Mouse (Mus musculus) right cerebral cortex, postnatal 14 days (tissue): ENCODE results near the gene Klhl2.
A peak's percentile ranks its signal among the peaks of the same experiment; 100 is the strongest.

Experiments used
- DNase-seq: peaks from one replicate; pipeline ENCODE4 v3.0.0; 2022

The Klhl2 gene

GRCm38 (mm10) chr8:64764075-64764474, 85.7 kb downstream of the Klhl2 start:
- no peak for DNase-seq

- no peak for DNase-seq
These were observed 87.1 kb downstream of the Klhl2 start for GRCm38 (mm10) chr8:64762751-64763150.

DNA sequence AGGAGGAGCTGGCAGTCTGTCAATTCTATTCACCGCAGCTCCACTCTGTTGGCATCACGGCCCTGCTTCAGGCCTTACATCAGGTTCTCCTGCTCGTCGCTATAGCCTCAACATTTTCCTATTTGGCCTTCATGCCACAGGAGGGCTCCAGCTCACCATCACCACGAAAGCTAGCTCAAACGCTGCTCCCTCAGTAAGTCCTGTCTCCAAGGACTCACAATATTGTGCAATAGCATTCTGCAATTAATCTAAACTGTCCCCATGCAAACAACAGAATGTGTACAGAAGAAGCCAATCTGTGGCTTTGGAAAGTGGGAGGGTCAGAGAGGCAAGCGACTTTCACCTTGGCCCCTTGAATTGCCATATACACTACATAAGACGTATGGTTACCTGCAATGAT, 88.4 kb downstream of the Klhl2 start:
- no peak for DNase-seq

- DNase-seq = no peak
These were observed 91.9 kb downstream of the Klhl2 start for GRCm38 (mm10) chr8:64757956-64758355.

GRCm38 (mm10) chr8:64746215-64747058, 103.4 kb downstream of the Klhl2 start:
- DNase-seq = no peak

DNA sequence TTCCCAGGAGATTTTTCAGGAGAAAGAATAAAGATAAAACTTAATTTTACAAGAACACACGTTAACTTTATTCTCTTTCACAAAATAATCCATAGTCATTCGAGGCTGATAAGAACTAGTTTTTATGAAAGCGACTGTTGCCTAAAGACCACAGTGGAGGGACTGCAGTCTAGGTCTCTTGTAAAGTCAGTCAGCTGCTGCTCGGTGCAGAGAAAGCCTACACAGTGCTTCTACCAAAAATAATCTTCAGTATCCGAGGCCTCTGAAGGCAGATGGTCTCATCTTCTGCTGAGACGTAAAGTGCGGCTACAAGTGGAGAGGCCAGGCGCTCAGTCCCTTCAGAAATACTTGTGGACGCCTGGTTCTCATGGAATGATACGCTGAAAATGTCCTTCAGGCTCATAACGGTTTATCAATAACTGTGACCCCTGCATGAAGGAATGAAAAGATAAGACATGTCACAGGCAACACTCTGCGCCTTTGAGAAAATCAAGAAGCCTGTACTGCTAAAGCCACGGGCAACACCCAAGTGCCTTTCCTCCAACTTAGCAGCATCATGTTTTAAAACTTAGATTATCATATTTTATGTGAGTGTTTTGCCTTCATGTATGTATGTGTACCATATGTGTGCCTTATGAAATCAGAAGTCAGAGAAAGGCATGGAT, 109.1 kb downstream of the Klhl2 start:
- DNase-seq = no peak

DNA sequence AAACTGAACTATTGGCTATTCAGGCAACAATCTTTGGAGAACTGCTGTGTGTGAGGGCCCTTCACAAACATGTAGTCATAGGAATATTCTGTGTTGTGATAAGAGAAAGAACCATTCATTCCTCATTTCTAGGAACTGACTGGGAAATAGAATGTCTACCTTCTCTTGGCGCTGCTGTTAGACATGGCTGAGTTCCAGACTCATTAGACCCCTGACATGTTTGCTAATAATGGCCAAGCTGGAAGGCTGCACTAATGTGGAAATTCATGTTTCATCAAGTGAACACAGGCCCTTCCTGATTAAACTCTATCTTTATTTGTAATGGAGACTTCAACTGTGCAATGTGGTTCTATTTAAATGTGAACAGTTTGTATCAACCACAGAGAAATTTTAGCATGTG, 110.9 kb downstream of the Klhl2 start:
- DNase-seq = no peak

- no peak for DNase-seq
These were observed 113.0 kb downstream of the Klhl2 start for GRCm38 (mm10) chr8:64736767-64737323.

GRCm38 (mm10) chr8:64735161-64735560, 114.7 kb downstream of the Klhl2 start:
- no peak for DNase-seq

DNA sequence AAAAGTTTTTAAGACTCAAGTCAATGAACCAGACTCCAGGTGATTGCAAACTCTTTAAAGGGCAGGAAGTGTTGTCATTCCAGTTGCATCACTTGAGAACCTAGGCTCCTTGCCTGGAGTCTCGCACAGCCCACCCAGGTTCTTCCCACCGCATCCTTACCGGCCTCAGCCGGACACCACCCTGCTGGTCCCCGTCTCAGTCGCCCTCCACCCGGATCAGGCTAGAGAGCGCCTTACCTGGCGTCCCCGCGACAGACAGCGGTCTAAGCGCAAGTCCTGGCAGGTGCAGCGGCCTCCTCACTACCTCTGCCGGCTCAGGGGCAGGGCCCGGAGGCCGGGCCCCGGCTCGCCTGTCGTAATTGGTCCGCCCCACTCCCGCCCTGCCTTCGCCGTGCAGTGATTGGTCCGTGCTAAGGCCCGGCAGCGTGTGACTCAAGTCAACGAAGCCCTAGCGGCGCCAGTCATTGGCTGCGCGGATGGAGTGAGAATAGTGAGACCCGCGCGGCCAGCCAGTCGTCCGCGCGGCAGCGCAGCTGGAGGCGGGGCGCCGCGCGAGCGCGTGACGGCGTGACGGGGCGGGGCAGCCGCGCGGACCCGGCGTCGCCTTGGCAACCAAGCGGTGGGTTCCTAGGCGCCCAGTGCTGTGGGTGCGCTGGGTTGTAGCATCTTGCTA, 116.4 kb downstream of the Klhl2 start, which contains the start of gene Msmo1:
TSS of gene Msmo1 (minus strand) at position 522 of the 673 bp plus-strand sequence.
- peak; percentile 98 for DNase-seq

GRCm38 (mm10) chr8:64732596-64732995, 117.2 kb downstream of the Klhl2 start:
- no peak for DNase-seq

GRCm38 (mm10) chr8:64728156-64728555, 121.7 kb downstream of the Klhl2 start:
- no peak for DNase-seq

GRCm38 (mm10) chr8:64726190-64726695, 123.6 kb downstream of the Klhl2 start:
- no peak for DNase-seq

DNA sequence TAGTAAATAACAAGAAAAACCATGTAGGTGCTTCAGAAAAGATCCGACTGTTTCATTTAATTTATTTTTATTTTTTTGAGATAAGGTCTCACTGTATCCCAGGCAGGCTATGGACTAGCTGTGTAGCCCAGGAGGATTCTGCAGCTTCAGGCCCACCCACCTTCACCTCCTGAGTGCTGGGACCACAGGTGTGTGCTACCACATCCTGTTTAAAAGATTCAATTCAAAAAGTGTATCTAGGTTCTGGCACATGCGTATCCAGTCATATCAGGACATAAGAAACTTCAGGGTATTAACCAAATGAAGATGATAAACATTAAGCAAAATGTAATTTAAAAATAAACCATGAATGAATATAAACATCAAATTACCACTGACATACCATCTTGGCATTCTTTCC, 126.6 kb downstream of the Klhl2 start:
- DNase-seq = no peak

DNA sequence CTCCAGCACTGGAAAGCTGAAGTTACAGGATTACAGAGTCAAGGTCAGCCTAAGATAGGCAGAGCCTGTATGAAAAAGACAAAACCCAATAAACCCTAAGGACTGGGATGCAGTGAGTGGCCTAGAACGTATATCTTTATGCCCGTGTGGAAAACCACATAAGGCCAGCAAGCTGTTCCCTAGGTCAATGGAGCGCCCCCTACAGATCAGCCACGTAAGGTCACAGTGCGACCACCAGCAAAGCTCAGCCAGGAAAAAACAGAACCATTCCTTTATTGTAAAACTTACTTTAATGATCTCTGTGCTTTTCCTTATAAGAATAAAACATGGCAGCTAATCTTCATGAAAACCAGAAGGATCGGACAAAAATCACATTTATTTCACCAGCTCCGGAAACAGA, 131.9 kb downstream of the Klhl2 start:
- no peak for DNase-seq

- DNase-seq = no peak
These were observed 137.3 kb downstream of the Klhl2 start for GRCm38 (mm10) chr8:64712499-64712898.

- DNase-seq = no peak
These were observed 138.3 kb downstream of the Klhl2 start for GRCm38 (mm10) chr8:64711544-64711943.

DNA sequence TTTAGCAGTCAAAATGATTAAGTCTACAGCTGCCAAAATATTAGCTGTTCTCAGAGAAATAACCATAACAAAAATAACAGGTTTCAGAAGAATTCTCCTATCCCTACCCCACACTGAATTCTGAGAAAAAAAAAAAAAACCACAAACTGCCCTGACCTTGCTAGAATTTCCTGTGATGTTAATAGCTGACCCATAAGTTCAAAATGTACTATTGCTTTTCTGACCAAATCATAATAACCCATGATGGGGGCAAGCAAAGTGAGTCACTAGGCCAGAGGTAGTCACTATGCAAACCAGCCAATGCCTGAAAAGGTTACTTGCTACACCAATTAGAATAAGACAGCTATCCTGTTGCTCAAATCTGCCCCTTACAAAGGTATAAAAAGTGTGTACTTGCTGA, 142.3 kb downstream of the Klhl2 start:
- DNase-seq = no peak

DNA sequence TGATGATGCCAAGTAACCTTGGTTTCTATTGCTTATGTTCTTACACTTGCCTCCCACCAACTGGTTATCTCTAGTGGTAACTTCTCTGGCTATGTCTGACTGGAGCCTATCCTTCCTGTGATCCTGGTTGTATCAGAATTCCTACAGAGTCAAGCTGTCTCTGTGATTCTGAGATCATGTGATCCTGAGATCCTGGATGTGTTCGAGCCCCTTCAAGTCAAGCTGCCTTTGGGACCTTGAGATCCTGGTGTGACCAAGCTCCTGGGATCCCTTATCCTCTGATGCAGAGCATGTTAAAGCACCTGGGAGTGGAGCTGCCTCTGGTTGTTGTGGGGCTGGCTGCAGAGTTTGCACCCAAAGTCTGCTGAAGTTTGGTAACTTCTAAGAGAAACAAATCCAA, 146.6 kb downstream of the Klhl2 start:
- no peak for DNase-seq

DNA sequence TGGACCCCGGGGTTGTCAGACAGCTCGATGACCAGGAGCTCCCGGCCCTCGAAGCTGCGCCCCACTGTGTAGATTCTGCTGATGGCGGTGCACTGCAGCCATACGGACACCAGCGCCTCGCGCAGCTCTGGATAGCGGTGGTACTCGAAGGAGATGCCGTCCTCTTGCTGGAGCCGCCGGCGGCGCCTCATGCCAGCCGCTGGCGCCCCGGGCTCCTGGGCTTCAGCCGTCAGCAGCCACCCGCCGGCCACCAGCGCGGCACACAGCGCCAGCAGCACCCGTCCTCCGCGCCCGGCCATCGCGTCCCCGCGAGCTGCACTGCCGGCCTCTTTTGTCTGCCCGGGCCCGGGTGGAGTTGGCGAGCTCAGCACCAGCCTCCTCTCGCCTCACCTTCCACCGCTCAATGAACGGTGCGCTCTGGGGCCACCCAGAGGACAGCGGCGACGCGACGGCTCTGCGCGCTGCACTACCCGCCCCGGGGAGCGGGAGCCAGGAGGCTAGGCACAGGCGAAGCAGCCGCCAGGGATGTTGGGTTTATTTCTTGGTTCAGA, 157.1 kb downstream of the Klhl2 start, which contains the start of gene Cpe:
TSS of gene Cpe (minus strand) at position 404 of the 551 bp plus-strand sequence.
- DNase-seq = peak; percentile 89

- DNase-seq = no peak
These were observed 158.0 kb downstream of the Klhl2 start for GRCm38 (mm10) chr8:64691591-64692401.

DNA sequence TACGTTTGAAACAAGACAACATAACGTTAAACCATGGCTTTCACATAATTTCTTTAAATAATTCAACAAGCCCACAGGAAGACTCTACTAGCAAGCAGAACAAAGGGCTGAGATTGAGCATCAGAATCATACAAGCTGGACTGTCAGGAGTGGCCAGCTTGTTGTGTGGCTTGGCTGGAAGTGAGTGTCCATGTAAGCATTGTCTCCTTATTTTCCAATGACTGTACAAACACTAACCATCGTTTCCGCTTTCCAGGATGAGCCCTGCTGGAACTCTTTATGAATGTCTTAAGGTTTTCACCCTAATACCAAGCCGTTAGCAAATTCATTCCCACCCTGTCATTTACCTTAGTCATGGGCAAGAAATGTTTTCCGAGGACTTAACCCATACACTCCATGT, 159.0 kb downstream of the Klhl2 start:
- DNase-seq = no peak
